Mouse (Mus musculus): ENCODE results near the gene 2310022A10Rik.
A peak's percentile ranks its signal among the peaks of the same experiment; 100 is the strongest.

DNA sequence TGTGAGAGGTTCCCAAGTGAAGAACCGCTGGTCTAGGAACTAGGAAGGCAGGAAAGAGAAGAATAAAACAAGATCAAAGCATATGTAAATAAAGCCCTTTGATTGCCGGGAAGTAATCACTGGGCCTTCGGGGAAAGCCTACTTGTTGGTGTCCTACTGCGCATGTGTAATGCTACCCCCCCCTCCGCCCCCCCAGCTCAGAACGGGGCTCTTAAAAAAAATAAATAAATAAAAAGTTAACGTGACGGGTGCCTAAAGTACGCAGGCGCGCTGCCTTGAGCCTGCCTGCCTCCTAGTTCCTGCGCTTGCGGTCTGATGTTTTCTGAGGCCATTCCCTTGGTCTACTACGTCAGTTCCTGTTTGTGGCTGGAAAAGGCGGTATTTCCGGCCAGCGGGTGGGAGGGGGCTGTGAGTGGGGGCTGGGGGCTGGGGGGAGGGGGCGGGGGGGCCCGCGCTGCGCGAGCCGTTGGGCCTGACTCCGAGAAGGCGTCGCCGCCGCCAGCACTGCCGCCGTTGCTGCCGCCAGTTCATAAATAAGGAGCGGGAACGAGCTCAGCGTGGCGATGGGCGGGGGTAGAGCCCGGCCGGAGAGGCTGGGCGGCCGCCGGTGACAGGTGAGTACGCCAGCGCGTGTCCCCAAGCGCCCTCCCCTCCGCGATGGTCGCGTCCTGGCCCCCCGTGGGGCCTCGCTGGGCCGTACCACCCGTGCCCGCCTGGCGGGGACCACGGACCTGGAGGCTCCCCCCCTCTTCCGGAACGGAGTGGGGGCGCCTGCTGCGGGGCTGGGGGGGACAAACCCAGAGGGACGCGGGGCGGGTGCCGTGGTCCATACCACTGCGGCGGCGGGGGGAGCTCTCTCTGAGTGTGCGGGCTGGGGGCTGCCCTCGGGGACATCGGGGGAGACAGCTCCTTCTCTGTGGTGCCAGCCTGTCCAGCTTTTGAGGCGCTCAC, 38.5 kb downstream of the 2310022A10Rik start, which contains the start of gene Akt2:
- peak; percentile 54; the same call in 1 of the 2 replicates for TF ChIP-seq ETS1 (conservative IDR thresholded peaks at IDR 0.05; ENCODE audit: low read depth, low read length)
- no peak for TF ChIP-seq CTCF (conservative IDR thresholded peaks at IDR 0.05 in 1 of 2, IDR thresholded peaks at IDR 0.05 in 1 of 2; ENCODE audit: low read depth in 2 of 2, low read length in 2 of 2)
- peak; percentile 58 for TF ChIP-seq POLR2A (IDR thresholded peaks at IDR 0.05; ENCODE audit: low read depth, low read length)
- TF ChIP-seq IRF4 (IDR thresholded peaks at IDR 0.05; ENCODE audit: low read depth, low read length), result peak; percentile 44; the same call in 1 of the 2 replicates
- TF ChIP-seq CHD2 (IDR thresholded peaks at IDR 0.05; ENCODE audit: low read length), result peak; percentile 77
- no peak for TF ChIP-seq E2F4 (IDR thresholded peaks at IDR 0.05; ENCODE audit: insufficient replicate concordance, low read depth, low read length)
- TF ChIP-seq ELF1 (IDR thresholded peaks at IDR 0.05; ENCODE audit: low read depth, low read length), result peak; percentile 69
- TF ChIP-seq CHD1 (IDR thresholded peaks at IDR 0.05; ENCODE audit: low read depth, low read length), result peak; percentile 97

All from CH12.LX (cell line).